In genomic region chr4:106509888-106510287, GRCm38 (mm10) we compare ENCODE assay signal across 20 mouse cellular contexts. TPM values are rescaled to one million over a fixed set of nuclear protein-coding genes. Genes with fewer than 3 reads are reported as not detected.
"Had no signal": no experiment of that assay in that cellular context is flagged by ENCODE, and none has a peak within 500 bp of the region (broad histone marks: within the 10 kb centered on the region; RNA-seq: fewer than 3 reads in every experiment).

No protein-coding gene starts in this region.

- DNase-seq: retina, postnatal 1 day; right cerebral cortex, adult 18-20 months; right cerebral cortex, postnatal 14 days; right cerebral cortex, postnatal 25 days; right cerebral cortex, postnatal 4 days; spleen, adult 18-20 months; thymus, adult 18-20 months; thymus, adult 2 months; thymus, postnatal 14 days; thymus, postnatal 25 days; thymus, postnatal 36 days; thymus, postnatal 4 days had no signal

RNA-seq across cellular contexts. Expression of gene Bsnd, which starts 17.8 kb away (rescaled TPM):
- total RNA-seq: neutrophil, adult 5-6 weeks had no signal
- polyA plus RNA-seq: neural tube, embryonic 13.5 days; neural tube, embryonic 14.5 days; neural tube, embryonic 15.5 days; small intestine, adult 2 months; stomach, embryonic 14.5 days; stomach, embryonic 15.5 days; stomach, embryonic 16.5 days had no signal
